Mouse (Mus musculus): Measurements from ENCODE around the gene Cfap74. TPM values are rescaled to one million over a fixed set of nuclear protein-coding genes. Genes with fewer than 3 reads are reported as not detected.

Cfap74 gene
- polyA plus RNA-seq (2015; fragmentation: Nextera tagmentation; extraction: Ambion mirVana), result 3.8 and 4.2 TPM in 2 replicates

- H3K27ac ChIP-seq, result 0 out of 2 replicates have a peak within 1 kb of the TSS, but pooled peaks have one; percentile 61
Measured at GRCm38 (mm10) chr4:155409058-155409776, at the start of gene Cfap74. Cfap74 (plus strand) TSS chr4:155409190.

GRCm38 (mm10) chr4:155359560-155360464 is 49.2 kb upstream of the Cfap74 start:
- H3K4me3 ChIP-seq (replicated peaks), result no peak overlapping the region
- no peak overlapping the region for H3K9ac ChIP-seq (replicated peaks)
- peaks cover 65% of the 10 kb centered on the region for H3K27me3 ChIP-seq
- H3K9me3 ChIP-seq, result no peaks in the 10 kb centered on the region
- peaks cover 13% of the 10 kb centered on the region for H3K4me1 ChIP-seq (replicated peaks)
- no peak overlapping the region for H3K4me2 ChIP-seq (replicated peaks)
- no peak overlapping the region for H3K27ac ChIP-seq
- no peaks in the 10 kb centered on the region for H3K36me3 ChIP-seq
- no peak for ATAC-seq
- WGBS, result 44% methylated on average over 12 of the region's 12 CpGs

More at GRCm38 (mm10) chr4:155409058-155409776, at the start of gene Cfap74:
- Histone ChIP-seq H3K4me3 (replicated peaks) (peak within 1 kb of the TSS; percentile 61), H3K9ac (replicated peaks) (peak within 1 kb of the TSS; percentile 54), H3K4me1 (replicated peaks) (peaks cover 13% of the 10 kb centered on the region), H3K36me3 (no peaks in the 10 kb centered on the region), H3K4me2 (replicated peaks) (peak within 1 kb of the TSS; percentile 85), H3K27me3 (peaks cover 3% of the 10 kb centered on the region; the same call in 1 of the 2 replicates), H3K9me3 (no peaks in the 10 kb centered on the region; the same call in 1 of the 2 replicates)
- ATAC-seq, result peak; percentile 99
- WGBS, result under 1% methylated on average over 35 of the region's 35 CpGs

GRCm38 (mm10) chr4:155360856-155361255 is 48.1 kb upstream of the Cfap74 start:
- ATAC-seq, result no peak
- whole genome bisulfite sequencing, result under 1% methylated on average over 42 of the region's 42 CpGs
- H3K27me3 ChIP-seq, result peaks cover 74% of the 10 kb centered on the region

GRCm38 (mm10) chr4:155361303-155361791 is 47.6 kb upstream of the Cfap74 start, which contains the start of gene Prkcz:
Prkcz (minus strand) TSS chr4:155361361.
- Histone ChIP-seq H3K4me3 (replicated peaks) (peak within 1 kb of the TSS; percentile 38), H3K27me3 (peaks cover 74% of the 10 kb centered on the region), H3K9ac (replicated peaks) (no peak within 1 kb of the TSS), H3K27ac (no peak within 1 kb of the TSS), H3K9me3 (no peaks in the 10 kb centered on the region), H3K36me3 (no peaks in the 10 kb centered on the region), H3K4me2 (replicated peaks) (peak within 1 kb of the TSS; percentile 59), H3K4me1 (replicated peaks) (peaks cover 13% of the 10 kb centered on the region)
- WGBS, result under 1% methylated on average over 46 of the region's 51 CpGs
- peak; percentile 79 for ATAC-seq

More at GRCm38 (mm10) chr4:155360856-155361255, 48.1 kb upstream of the Cfap74 start:
- Histone ChIP-seq H3K36me3 (no peaks in the 10 kb centered on the region), H3K4me1 (replicated peaks) (peaks cover 13% of the 10 kb centered on the region), H3K4me2 (replicated peaks) (peak overlapping the region; percentile 59), H3K9me3 (no peaks in the 10 kb centered on the region), H3K4me3 (replicated peaks) (peak overlapping the region; percentile 38), H3K27ac (no peak overlapping the region), H3K9ac (replicated peaks) (no peak overlapping the region)

GRCm38 (mm10) chr4:155362443-155362842 is 46.5 kb upstream of the Cfap74 start:
- no peak for ATAC-seq
- H3K27me3 ChIP-seq, result peaks cover 74% of the 10 kb centered on the region

GRCm38 (mm10) chr4:155366784-155367183 is 42.2 kb upstream of the Cfap74 start:
- Histone ChIP-seq H3K4me3 (replicated peaks) (no peak overlapping the region), H3K9me3 (no peaks in the 10 kb centered on the region), H3K4me2 (replicated peaks) (no peak overlapping the region), H3K9ac (replicated peaks) (no peak overlapping the region), H3K36me3 (no peaks in the 10 kb centered on the region), H3K27ac (no peak overlapping the region), H3K27me3 (peaks cover 39% of the 10 kb centered on the region), H3K4me1 (replicated peaks) (peaks cover 3% of the 10 kb centered on the region; the same call in 1 of the 2 replicates)
- ATAC-seq, result no peak
- 91% methylated on average over 6 of the region's 6 CpGs for WGBS

More at GRCm38 (mm10) chr4:155362443-155362842, 46.5 kb upstream of the Cfap74 start:
- peaks cover 13% of the 10 kb centered on the region for H3K4me1 ChIP-seq (replicated peaks)
- 43% methylated on average over 5 of the region's 5 CpGs for WGBS
- H3K27ac ChIP-seq, result no peak overlapping the region
- H3K9me3 ChIP-seq, result no peaks in the 10 kb centered on the region
- no peak overlapping the region for H3K9ac ChIP-seq (replicated peaks)
- no peaks in the 10 kb centered on the region for H3K36me3 ChIP-seq
- H3K4me2 ChIP-seq (replicated peaks), result no peak overlapping the region
- H3K4me3 ChIP-seq (replicated peaks), result no peak overlapping the region

GRCm38 (mm10) chr4:155367739-155368138 is 41.3 kb upstream of the Cfap74 start:
- Histone ChIP-seq H3K4me1 (replicated peaks) (no peaks in the 10 kb centered on the region), H3K27me3 (peaks cover 30% of the 10 kb centered on the region), H3K36me3 (no peaks in the 10 kb centered on the region), H3K9ac (replicated peaks) (no peak overlapping the region), H3K27ac (no peak overlapping the region), H3K4me3 (replicated peaks) (no peak overlapping the region), H3K4me2 (replicated peaks) (no peak overlapping the region), H3K9me3 (no peaks in the 10 kb centered on the region)
- ATAC-seq, result no peak
- WGBS, result 91% methylated on average over 9 of the region's 9 CpGs

GRCm38 (mm10) chr4:155368684-155369083 is 40.3 kb upstream of the Cfap74 start:
- peaks cover 20% of the 10 kb centered on the region for H3K27me3 ChIP-seq
- H3K9ac ChIP-seq (replicated peaks), result no peak overlapping the region
- no peak for ATAC-seq
- H3K36me3 ChIP-seq, result no peaks in the 10 kb centered on the region
- H3K4me3 ChIP-seq (replicated peaks), result no peak overlapping the region
- H3K4me2 ChIP-seq (replicated peaks), result no peak overlapping the region
- H3K9me3 ChIP-seq, result no peaks in the 10 kb centered on the region
- no peaks in the 10 kb centered on the region for H3K4me1 ChIP-seq (replicated peaks)
- no peak overlapping the region for H3K27ac ChIP-seq
- WGBS, result 28% methylated on average over 12 of the region's 12 CpGs

GRCm38 (mm10) chr4:155370737-155371715 is 38.0 kb upstream of the Cfap74 start:
- no peak overlapping the region for H3K4me3 ChIP-seq (replicated peaks)
- H3K27me3 ChIP-seq, result no peaks in the 10 kb centered on the region
- no peaks in the 10 kb centered on the region for H3K9me3 ChIP-seq
- 84% methylated on average over 15 of the region's 15 CpGs for WGBS
- no peak for ATAC-seq
- H3K4me2 ChIP-seq (replicated peaks), result no peak overlapping the region
- H3K9ac ChIP-seq (replicated peaks), result no peak overlapping the region
- no peaks in the 10 kb centered on the region for H3K36me3 ChIP-seq
- H3K27ac ChIP-seq, result no peak overlapping the region
- H3K4me1 ChIP-seq (replicated peaks), result no peaks in the 10 kb centered on the region

GRCm38 (mm10) chr4:155371797-155372735 is 36.9 kb upstream of the Cfap74 start:
- Histone ChIP-seq H3K4me1 (replicated peaks) (no peaks in the 10 kb centered on the region), H3K27ac (no peak overlapping the region), H3K36me3 (no peaks in the 10 kb centered on the region), H3K9me3 (no peaks in the 10 kb centered on the region), H3K27me3 (no peaks in the 10 kb centered on the region), H3K4me2 (replicated peaks) (no peak overlapping the region), H3K4me3 (replicated peaks) (no peak overlapping the region), H3K9ac (replicated peaks) (no peak overlapping the region)
- no peak for ATAC-seq
- WGBS, result 77% methylated on average over 5 of the region's 5 CpGs
